13 mouse cellular contexts compared by ENCODE assay signal in the genomic region with DNA sequence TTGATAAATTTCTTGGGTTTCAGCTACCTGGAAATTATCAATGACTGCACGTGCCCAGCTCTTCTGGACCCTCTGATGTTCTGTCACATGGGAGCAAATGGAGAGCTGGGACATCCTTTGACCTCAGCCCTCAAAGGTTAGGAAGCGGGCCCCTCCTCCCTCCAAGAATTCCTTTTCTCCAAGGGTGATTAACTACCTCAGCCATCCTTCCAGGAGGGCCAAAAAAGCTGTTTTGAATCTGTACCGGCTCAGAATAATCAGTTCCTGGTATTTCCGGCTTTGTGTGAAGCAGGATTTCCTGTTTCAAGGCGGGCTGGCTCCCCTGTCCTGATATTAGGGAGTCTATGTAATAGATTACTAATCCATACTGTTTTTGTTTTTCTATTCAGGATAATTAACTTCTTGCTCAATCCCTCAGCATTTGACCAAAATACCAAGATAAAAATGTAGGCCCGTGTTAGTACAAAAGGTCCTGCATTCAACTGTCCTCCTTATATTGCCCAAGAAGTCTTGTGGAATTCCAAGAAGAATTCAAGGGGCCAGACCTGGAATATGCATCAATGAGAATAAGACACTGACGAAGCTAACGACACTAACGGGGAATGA. TPM values are rescaled to one million over a fixed set of nuclear protein-coding genes. Genes with fewer than 3 reads are reported as not detected.
DNase-seq lines count a peak whose midpoint lies in the region; ATAC-seq and TF ChIP-seq lines count a peak whose summit lies in the region.
"Had no signal": no experiment of that assay in that cellular context is flagged by ENCODE, and none has a peak within 500 bp of the region (broad histone marks: within the 10 kb centered on the region; RNA-seq: fewer than 3 reads in every experiment).

No protein-coding gene starts in this region.

- ATAC-seq in hindbrain, embryonic 13.5 days (ENCODE audit: low FRiP score) = no peak
- ATAC-seq in embryonic facial prominence, embryonic 12.5 days (ENCODE audit: insufficient number of reproducible peaks, insufficient read depth, low FRiP score, low TSS enrichment) = no peak
- ATAC-seq: inflammation-experienced regulatory T-cells, adult 6 months had no signal

- peaks cover 17% of the 10 kb centered on the region; the same call in 1 of the 2 replicates for H3K27me3 ChIP-seq in hindbrain, embryonic 10.5 days (ENCODE audit: insufficient read depth, poor library complexity, severe bottlenecking)
- H3K27me3 ChIP-seq in hindbrain, embryonic 13.5 days = peaks cover 8% of the 10 kb centered on the region; the same call in 1 of the 2 replicates
- H3K27me3 ChIP-seq in embryonic facial prominence, embryonic 12.5 days = no peaks in the 10 kb centered on the region
- no peaks in the 10 kb centered on the region for H3K27me3 ChIP-seq in cerebellum, adult 2 months (ENCODE audit: control insufficient read depth, insufficient read depth, low read length)

- H3K9ac ChIP-seq in hindbrain, embryonic 13.5 days = no peak overlapping the region
- H3K9ac ChIP-seq in embryonic facial prominence, embryonic 12.5 days = no peak overlapping the region
- H3K9ac ChIP-seq: midbrain, embryonic 12.5 days had no signal

- no peak overlapping the region for H3K4me3 ChIP-seq in hindbrain, embryonic 10.5 days
- no peak overlapping the region for H3K4me3 ChIP-seq in hindbrain, embryonic 13.5 days
- no peak overlapping the region for H3K4me3 ChIP-seq in embryonic facial prominence, embryonic 12.5 days
- no peak overlapping the region for H3K4me3 ChIP-seq in cerebellum, adult 2 months (replicated peaks; ENCODE audit: insufficient read depth, low read depth, low read length)
- H3K4me3 ChIP-seq: midbrain, embryonic 12.5 days had no signal

- peak overlapping the region; percentile 92 for H3K27ac ChIP-seq in hindbrain, embryonic 10.5 days
- H3K27ac ChIP-seq in hindbrain, embryonic 13.5 days = no peak overlapping the region
- peak overlapping the region; percentile 85 for H3K27ac ChIP-seq in embryonic facial prominence, embryonic 12.5 days
- H3K27ac ChIP-seq in cerebellum, adult 2 months (ENCODE audit: insufficient read depth, low read length) = no peak overlapping the region

- WGBS in hindbrain, embryonic 10.5 days = 11% methylated on average over 9 of the region's 9 CpGs
- 22% methylated on average over 9 of the region's 9 CpGs for WGBS in hindbrain, embryonic 13.5 days
- WGBS in embryonic facial prominence, embryonic 12.5 days = 10% methylated on average over 9 of the region's 9 CpGs
- WGBS in cerebellum, adult 2 months = 93% methylated on average over 9 of the region's 9 CpGs

- no peaks in the 10 kb centered on the region for H3K9me3 ChIP-seq in hindbrain, embryonic 10.5 days
- no peaks in the 10 kb centered on the region for H3K9me3 ChIP-seq in hindbrain, embryonic 13.5 days
- H3K9me3 ChIP-seq in embryonic facial prominence, embryonic 12.5 days = no peaks in the 10 kb centered on the region
- H3K9me3 ChIP-seq: G1E; midbrain, embryonic 12.5 days had no signal

- peaks cover 67% of the 10 kb centered on the region for H3K4me1 ChIP-seq in hindbrain, embryonic 10.5 days (replicated peaks)
- peaks cover 38% of the 10 kb centered on the region for H3K4me1 ChIP-seq in hindbrain, embryonic 13.5 days (replicated peaks)
- H3K4me1 ChIP-seq in embryonic facial prominence, embryonic 12.5 days = peaks cover 52% of the 10 kb centered on the region
- H3K4me1 ChIP-seq in cerebellum, adult 2 months (ENCODE audit: control insufficient read depth, insufficient read depth, low read length) = no peaks in the 10 kb centered on the region; the same call in 1 of the 2 replicates

- H3K36me3 ChIP-seq in hindbrain, embryonic 10.5 days = no peaks in the 10 kb centered on the region
- no peaks in the 10 kb centered on the region for H3K36me3 ChIP-seq in hindbrain, embryonic 13.5 days
- no peaks in the 10 kb centered on the region for H3K36me3 ChIP-seq in embryonic facial prominence, embryonic 12.5 days
- H3K36me3 ChIP-seq: G1E; midbrain, embryonic 12.5 days had no signal

- TF ChIP-seq POLR2A in cerebellum, adult 2 months (IDR thresholded peaks at IDR 0.05; ENCODE audit: borderline replicate concordance, insufficient read depth, low read length) = no peak

- TF ChIP-seq CTCF in cerebellum, adult 2 months (IDR thresholded peaks at IDR 0.05; ENCODE audit: borderline replicate concordance, insufficient read depth, low read depth, low read length) = no peak

- DNase-seq in hindbrain, embryonic 10.5 days (ENCODE audit: low spot score) = no peak
- peak; percentile 99 for DNase-seq in R1 (ENCODE audit: low read depth, low spot score)
- DNase-seq in kidney, postnatal 25 days = peak; percentile 48 to 54
- DNase-seq in layer of hippocampus, adult 11-12 months (ENCODE audit: low spot score) = no peak
- DNase-seq in cerebellum, adult 2 months = no peak
- DNase-seq in thymus, postnatal 25 days = no peak
- DNase-seq: adrenal gland, postnatal 25 days; liver had no signal

- H3K4me2 ChIP-seq in hindbrain, embryonic 13.5 days = no peak overlapping the region
- H3K4me2 ChIP-seq in embryonic facial prominence, embryonic 12.5 days (replicated peaks) = no peak overlapping the region

RNA-seq across cellular contexts. Expression of a gene that starts 25.0 kb away (rescaled TPM):
- 25.0 and 30.5 TPM in 2 replicates for polyA plus RNA-seq in hindbrain, embryonic 10.5 days (2016; fragmentation: Nextera tagmentation; extraction: Ambion mirVana)
- polyA plus RNA-seq in hindbrain, embryonic 13.5 days (2015; fragmentation: Nextera tagmentation; extraction: Ambion mirVana) = 12.7 and 13.8 TPM in 2 replicates
- polyA plus RNA-seq in embryonic facial prominence, embryonic 12.5 days (2016; fragmentation: Nextera tagmentation; extraction: Ambion mirVana) = 20.1 and 20.3 TPM in 2 replicates
- 10.5 and 10.9 TPM in 2 replicates for polyA plus RNA-seq in cerebellum, adult 2 months (2012; rRNA removed)

Comparison
In these comparisons a context has a peak if more than half of its experiments do, and no peak if none do; other contexts are left out.
1. H3K27ac ChIP-seq: peak in hindbrain, embryonic 10.5 days (single experiment) and embryonic facial prominence, embryonic 12.5 days (single experiment); none in hindbrain, embryonic 13.5 days (single experiment) and cerebellum, adult 2 months (single experiment).
2. DNase-seq: peak in R1 (single experiment) and kidney, postnatal 25 days (2 of 2); none in hindbrain, embryonic 10.5 days (single experiment), layer of hippocampus, adult 11-12 months (single experiment), cerebellum, adult 2 months (0 of 2) and thymus, postnatal 25 days (single experiment).